ENCODE assay signal across 15 mouse cellular contexts in the genomic region with DNA sequence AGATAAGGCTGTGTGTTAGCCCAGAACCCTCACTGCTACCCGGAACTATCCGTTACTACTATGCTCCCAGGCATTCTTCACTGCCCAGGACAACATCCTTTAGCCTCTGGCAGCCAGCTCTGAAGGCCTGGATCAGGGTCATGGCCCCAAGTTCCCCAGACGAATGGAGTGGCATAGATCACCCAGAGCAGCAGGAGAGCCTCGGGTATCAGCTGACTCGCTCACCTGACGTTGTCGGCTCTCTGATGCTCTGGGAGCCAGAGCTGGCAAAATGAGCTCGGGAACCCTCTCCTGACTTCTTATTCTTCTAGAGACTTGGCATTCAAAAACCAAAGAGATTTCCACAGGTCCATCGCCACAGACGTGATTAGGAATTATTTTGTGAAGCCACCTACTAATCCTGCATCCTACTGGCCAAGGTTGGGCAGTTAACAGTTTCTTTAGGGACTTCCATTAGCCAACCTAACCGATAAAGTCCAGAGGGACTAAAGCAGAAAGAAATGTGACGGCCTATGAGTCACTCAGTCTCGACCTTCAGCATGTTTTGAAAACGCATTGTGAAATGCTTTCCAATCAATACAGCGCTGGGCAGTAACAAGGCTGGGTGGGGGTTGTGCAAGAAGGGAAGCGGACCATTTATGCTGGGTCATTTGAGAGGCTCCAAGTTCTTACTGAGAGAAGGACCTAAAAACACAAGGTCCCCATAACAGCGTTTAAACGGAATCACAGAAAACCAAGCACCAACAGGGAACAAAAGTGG.
DNase-seq lines count a peak whose midpoint lies in the region; ATAC-seq lines count a peak whose summit lies in the region.
"Had no signal": no experiment of that assay in that cellular context is flagged by ENCODE, and none has a peak within 500 bp of the region (broad histone marks: within the 10 kb centered on the region; RNA-seq: fewer than 3 reads in every experiment).

No protein-coding gene starts in this region.

- H3K9me3 ChIP-seq in hindbrain, embryonic 16.5 days (ENCODE audit: control insufficient read depth, low read length), result no peaks in the 10 kb centered on the region
- H3K9me3 ChIP-seq in kidney, embryonic 15.5 days (replicated peaks), result no peaks in the 10 kb centered on the region
- no peaks in the 10 kb centered on the region for H3K9me3 ChIP-seq in midbrain, embryonic 10.5 days (replicated peaks)
- H3K9me3 ChIP-seq: embryonic facial prominence, embryonic 15.5 days; heart, embryonic 10.5 days; hindbrain, embryonic 13.5 days; neural tube, embryonic 12.5 days had no signal

- H3K4me1 ChIP-seq in hindbrain, embryonic 16.5 days (ENCODE audit: control insufficient read depth, insufficient read depth, low read depth, low read length), result no peaks in the 10 kb centered on the region
- peaks cover 4% of the 10 kb centered on the region; the same call in 1 of the 2 replicates for H3K4me1 ChIP-seq in kidney, embryonic 15.5 days
- no peaks in the 10 kb centered on the region for H3K4me1 ChIP-seq in midbrain, embryonic 10.5 days
- H3K4me1 ChIP-seq: embryonic facial prominence, embryonic 15.5 days; hindbrain, embryonic 13.5 days; neural tube, embryonic 12.5 days had no signal

- H3K9ac ChIP-seq in hindbrain, embryonic 16.5 days (ENCODE audit: low read depth, low read length), result no peak overlapping the region
- H3K9ac ChIP-seq in kidney, embryonic 15.5 days, result no peak overlapping the region
- H3K9ac ChIP-seq: embryonic facial prominence, embryonic 15.5 days; hindbrain, embryonic 13.5 days; neural tube, embryonic 12.5 days had no signal

- H3K4me3 ChIP-seq in hindbrain, embryonic 16.5 days (ENCODE audit: low read length), result no peak overlapping the region
- H3K4me3 ChIP-seq in kidney, embryonic 15.5 days (replicated peaks), result no peak overlapping the region
- H3K4me3 ChIP-seq in midbrain, embryonic 10.5 days, result no peak overlapping the region
- H3K4me3 ChIP-seq: embryonic facial prominence, embryonic 15.5 days; heart, embryonic 10.5 days; hindbrain, embryonic 13.5 days; neural tube, embryonic 12.5 days had no signal

- intact Hi-C loops in gastrocnemius, postnatal 14 days (cut with DNase I; ENCODE audit: low total_unique reads), result no loop called here

- no peaks in the 10 kb centered on the region for H3K36me3 ChIP-seq in hindbrain, embryonic 16.5 days (ENCODE audit: control insufficient read depth, insufficient read depth, low read length)
- no peaks in the 10 kb centered on the region for H3K36me3 ChIP-seq in kidney, embryonic 15.5 days
- no peaks in the 10 kb centered on the region for H3K36me3 ChIP-seq in midbrain, embryonic 10.5 days
- H3K36me3 ChIP-seq: embryonic facial prominence, embryonic 15.5 days; heart, embryonic 10.5 days; hindbrain, embryonic 13.5 days; neural tube, embryonic 12.5 days had no signal

- 85% methylated on average over 18 of the region's 18 CpGs for WGBS in hindbrain, embryonic 16.5 days
- 79% methylated on average over 18 of the region's 18 CpGs for WGBS in kidney, embryonic 15.5 days
- WGBS in midbrain, embryonic 10.5 days, result 87% methylated on average over 18 of the region's 18 CpGs

- H3K4me2 ChIP-seq in hindbrain, embryonic 16.5 days (ENCODE audit: low read length), result no peak overlapping the region
- no peak overlapping the region for H3K4me2 ChIP-seq in kidney, embryonic 15.5 days
- H3K4me2 ChIP-seq: embryonic facial prominence, embryonic 15.5 days; hindbrain, embryonic 13.5 days; neural tube, embryonic 12.5 days had no signal

- no peak overlapping the region for H3K27ac ChIP-seq in hindbrain, embryonic 16.5 days (ENCODE audit: low read depth, low read length)
- no peak overlapping the region for H3K27ac ChIP-seq in kidney, embryonic 15.5 days
- no peak overlapping the region for H3K27ac ChIP-seq in midbrain, embryonic 10.5 days (replicated peaks)
- H3K27ac ChIP-seq: embryonic facial prominence, embryonic 15.5 days; heart, embryonic 10.5 days; hindbrain, embryonic 13.5 days; neural tube, embryonic 12.5 days had no signal

- ATAC-seq in megakaryocyte progenitor cell, adult 5-6 weeks (replicated peaks; ENCODE audit: poor library complexity), result peak; percentile 81
- no peak for ATAC-seq in hindbrain, embryonic 16.5 days
- no peak for ATAC-seq in kidney, embryonic 15.5 days (replicated peaks; ENCODE audit: low FRiP score)
- ATAC-seq: forebrain, embryonic 16.5 days had no signal

- peak; percentile 28 for DNase-seq in gastrocnemius, adult 18-20 months (ENCODE audit: low spot score)
- DNase-seq in gastrocnemius, postnatal 14 days, result no peak
- peak; percentile 86 for DNase-seq in adrenal gland, adult 2 months
- DNase-seq in liver, result peak; percentile 27
- DNase-seq in midbrain, embryonic 10.5 days (ENCODE audit: low spot score), result no peak
- DNase-seq: cerebellum, postnatal 14 days; kidney, postnatal 10 days had no signal

- H3K27me3 ChIP-seq in hindbrain, embryonic 16.5 days (replicated peaks; ENCODE audit: control insufficient read depth, insufficient read depth, low read length), result no peaks in the 10 kb centered on the region
- no peaks in the 10 kb centered on the region for H3K27me3 ChIP-seq in kidney, embryonic 15.5 days
- no peaks in the 10 kb centered on the region for H3K27me3 ChIP-seq in midbrain, embryonic 10.5 days (ENCODE audit: low read depth, poor library complexity, severe bottlenecking)
- H3K27me3 ChIP-seq: embryonic facial prominence, embryonic 15.5 days; hindbrain, embryonic 13.5 days; neural tube, embryonic 12.5 days had no signal

Comparison
In these comparisons a context has a peak if more than half of its experiments do, and no peak if none do; other contexts are left out.
1. DNase-seq: peak in gastrocnemius, adult 18-20 months (single experiment), adrenal gland, adult 2 months (single experiment) and liver (single experiment); none in gastrocnemius, postnatal 14 days (single experiment) and midbrain, embryonic 10.5 days (single experiment).